Mouse (Mus musculus) neural tube, embryonic 11.5 days (tissue): ENCODE data around the gene Lamtor4. TPM values are rescaled to one million over a fixed set of nuclear protein-coding genes. Genes with fewer than 3 reads are reported as not detected.

ENCODE experiments used
- ATAC-seq: fragments of 200-750 bp; cut with Nextera tagmentation; 2 replicates; pipeline ENCODE4 v1.8.0; 2017; ENCODE audit warnings: moderate number of reproducible peaks, mild to moderate bottlenecking, moderate TSS enrichment, moderate library complexity; ENCODE audit not compliant: insufficient read depth, low FRiP score, low TSS enrichment
- DNase-seq: peaks from one replicate; pipeline ENCODE4 v3.0.0-alpha.2; 2015; ENCODE audit warnings: low spot score
- H3K27ac ChIP-seq: fragments of 300-500 bp; sonication (generic); 2 replicates; pipeline ENCODE4 v1.5.1; 2014; ENCODE audit warnings: low read depth, mild to moderate bottlenecking, low read length
- H3K27me3 ChIP-seq: fragments of 300-500 bp; sonication (generic); 2 replicates; pipeline ENCODE4 v1.6.1; 2014; ENCODE audit warnings: mild to moderate bottlenecking, low read length, mixed read lengths; ENCODE audit not compliant: control insufficient read depth, insufficient read depth
- H3K36me3 ChIP-seq: fragments of 300-500 bp; sonication (generic); 2 replicates; pipeline ENCODE4 v1.6.1; 2014; ENCODE audit warnings: mild to moderate bottlenecking, low read length, moderate library complexity, mixed read lengths; ENCODE audit not compliant: control insufficient read depth, insufficient read depth
- H3K4me1 ChIP-seq: fragments of 300-500 bp; sonication (generic); 2 replicates; pipeline ENCODE4 v1.6.1; 2014; ENCODE audit warnings: low read length, mixed read lengths; ENCODE audit not compliant: control insufficient read depth, insufficient read depth
- H3K4me2 ChIP-seq: fragments of 300-500 bp; sonication (generic); 2 replicates; pipeline ENCODE4 v1.6.1; 2014; ENCODE audit warnings: low read depth, mild to moderate bottlenecking, moderate library complexity
- H3K4me3 ChIP-seq: fragments of 300-500 bp; sonication (generic); 2 replicates; pipeline ENCODE4 v1.5.1; 2014; ENCODE audit warnings: low read depth, low read length
- H3K9ac ChIP-seq: fragments of 300-500 bp; sonication (generic); 2 replicates; pipeline ENCODE4 v1.6.1; 2014; ENCODE audit warnings: mild to moderate bottlenecking, low read length
- H3K9me3 ChIP-seq: fragments of 300-500 bp; sonication (generic); 2 replicates; pipeline ENCODE4 v1.6.1; 2016; ENCODE audit warnings: low read length; ENCODE audit not compliant: control insufficient read depth
- WGBS: fragments of 180-500 bp; shearing (Covaris S2); extraction: QIAGEN DNeasy Blood & Tissue Kit; methylation state at CpG from one replicate; pipeline ENCODE4 v1.1.7; 2014; 5-methylcytosine and 5-hydroxymethylcytosine counted together
- polyA plus RNA-seq: library from polyadenylated mRNA; unstranded; fragments of >200 nt; fragmentation: Nextera tagmentation; extraction: Ambion mirVana; gene quantifications from 2 replicates; pipeline ENCODE4 v1.2.1, GENCODE M21; 2014

Lamtor4 gene
- polyA plus RNA-seq, 1 experiment from 2014 or later, result 53.5 TPM

DNA sequence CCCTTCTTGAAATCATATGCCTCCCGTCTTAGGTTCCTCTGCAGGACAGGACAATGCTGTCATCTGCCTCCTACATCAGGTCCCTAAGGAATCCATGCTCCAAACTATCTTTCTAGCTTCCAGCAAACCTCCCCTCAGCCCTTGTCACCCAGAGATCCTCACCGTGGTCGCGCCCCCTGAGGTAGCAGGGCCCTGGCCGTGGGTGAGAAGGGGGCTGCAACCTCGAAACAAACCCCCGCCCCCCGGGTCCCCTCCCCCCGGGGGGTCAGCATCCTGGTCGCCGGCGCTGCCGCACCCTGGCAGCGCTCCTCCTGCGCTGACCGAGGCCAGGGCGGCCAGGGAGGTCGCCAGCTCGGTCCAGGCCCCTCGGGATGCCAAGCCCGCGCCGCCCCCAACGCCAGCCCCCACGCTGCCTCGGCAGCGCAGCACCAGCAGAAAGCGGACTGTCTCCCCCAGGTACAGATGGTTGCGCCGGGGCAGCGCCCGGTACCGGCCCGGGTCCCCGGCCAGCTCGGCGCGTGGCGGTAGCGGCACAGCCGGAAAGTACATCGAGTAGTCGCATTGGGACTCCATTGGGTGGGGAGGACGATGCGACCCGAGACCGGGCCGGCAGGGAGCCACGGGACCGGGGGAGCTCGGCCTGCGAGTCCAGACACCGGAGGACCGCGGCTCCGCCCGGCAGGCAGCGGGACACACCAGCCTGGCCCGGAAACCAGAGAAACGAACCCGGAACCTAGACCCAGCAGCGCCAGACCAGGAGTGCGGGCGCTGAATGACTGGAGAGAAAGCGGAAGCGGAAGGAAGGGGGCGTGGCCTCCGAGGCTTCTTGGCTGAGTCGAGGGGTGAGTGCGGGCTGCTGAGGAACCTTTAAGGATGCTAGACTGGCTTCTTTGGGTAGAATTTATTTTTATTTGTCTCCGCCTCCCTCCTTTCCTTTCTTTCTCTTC is 8.3 kb downstream of the Lamtor4 start, which contains the start of gene BC037034:
TSS of gene BC037034 (minus strand) at position 774 of the 947 bp plus-strand sequence.
- no peaks in the 10 kb centered on the region for H3K27me3 ChIP-seq
- peak within 1 kb of the TSS; percentile 87 for H3K9ac ChIP-seq
- no peaks in the 10 kb centered on the region for H3K9me3 ChIP-seq
- peak; percentile 90 for ATAC-seq
- H3K36me3 ChIP-seq, result peaks cover 17% of the 10 kb centered on the region
- H3K4me1 ChIP-seq, result peaks cover 15% of the 10 kb centered on the region
- H3K27ac ChIP-seq, result peak within 1 kb of the TSS; percentile 45
- H3K4me3 ChIP-seq, result peak within 1 kb of the TSS; percentile 89
- peak; percentile 89 for DNase-seq
- peak within 1 kb of the TSS; percentile 84 for H3K4me2 ChIP-seq
- under 1% methylated on average over 64 of the region's 71 CpGs for WGBS

DNA sequence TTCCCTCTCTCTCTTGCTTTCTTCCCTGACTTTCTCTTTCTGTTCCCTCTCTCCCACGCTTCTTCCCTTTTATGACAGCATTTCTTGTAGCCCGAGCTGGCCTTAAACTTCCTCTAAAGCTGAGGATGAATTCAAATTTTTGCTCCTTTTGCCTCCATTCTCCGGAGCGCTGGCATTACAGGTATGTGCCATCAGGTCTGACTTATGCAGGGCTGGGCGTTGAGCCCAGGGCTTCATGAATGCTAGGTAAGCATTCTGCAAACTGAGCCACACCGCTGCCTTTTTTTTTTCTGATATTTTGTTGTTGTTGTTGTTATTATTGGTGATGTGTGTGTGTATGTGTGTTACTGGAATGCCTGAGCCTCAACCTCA is 8.9 kb downstream of the Lamtor4 start:
- 13% methylated on average over 6 of the region's 6 CpGs for WGBS
- DNase-seq (no peak), ATAC-seq (no peak)
- peak overlapping the region; percentile 84 for H3K4me2 ChIP-seq
- peaks cover 15% of the 10 kb centered on the region for H3K36me3 ChIP-seq
- peak overlapping the region; percentile 87 for H3K9ac ChIP-seq
- H3K4me1 ChIP-seq, result peaks cover 15% of the 10 kb centered on the region
- H3K27ac ChIP-seq, result no peak overlapping the region
- no peaks in the 10 kb centered on the region for H3K9me3 ChIP-seq
- H3K4me3 ChIP-seq, result peak overlapping the region; percentile 89
- no peaks in the 10 kb centered on the region for H3K27me3 ChIP-seq

DNA sequence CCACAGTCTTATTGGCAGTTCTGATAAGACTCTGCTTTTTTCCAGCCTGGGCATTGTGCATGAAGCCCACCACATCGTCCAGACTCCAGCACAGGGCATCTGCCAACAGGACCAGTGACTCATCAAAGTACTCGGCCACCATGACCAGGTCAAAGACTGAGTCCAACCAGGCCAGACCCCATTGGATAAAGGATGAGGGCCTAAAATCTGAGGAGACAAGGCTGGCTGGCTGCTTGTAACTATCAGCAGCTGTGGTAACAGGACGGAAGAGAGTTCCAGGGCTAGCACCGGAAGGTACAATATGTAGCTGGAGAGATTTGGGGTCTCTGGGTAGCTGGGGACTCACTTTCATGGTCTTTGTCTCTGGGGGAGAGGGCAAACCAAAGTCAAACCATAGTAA is 10.4 kb downstream of the Lamtor4 start:
- DNase-seq (no peak), ATAC-seq (no peak)
- Histone ChIP-seq H3K9ac (no peak overlapping the region), H3K27ac (no peak overlapping the region), H3K36me3 (peaks cover 8% of the 10 kb centered on the region; the same call in 1 of the 2 replicates), H3K27me3 (no peaks in the 10 kb centered on the region), H3K4me2 (no peak overlapping the region), H3K4me1 (peaks cover 15% of the 10 kb centered on the region), H3K4me3 (no peak overlapping the region), H3K9me3 (no peaks in the 10 kb centered on the region)
- 93% methylated on average over 4 of the region's 4 CpGs for WGBS

DNA sequence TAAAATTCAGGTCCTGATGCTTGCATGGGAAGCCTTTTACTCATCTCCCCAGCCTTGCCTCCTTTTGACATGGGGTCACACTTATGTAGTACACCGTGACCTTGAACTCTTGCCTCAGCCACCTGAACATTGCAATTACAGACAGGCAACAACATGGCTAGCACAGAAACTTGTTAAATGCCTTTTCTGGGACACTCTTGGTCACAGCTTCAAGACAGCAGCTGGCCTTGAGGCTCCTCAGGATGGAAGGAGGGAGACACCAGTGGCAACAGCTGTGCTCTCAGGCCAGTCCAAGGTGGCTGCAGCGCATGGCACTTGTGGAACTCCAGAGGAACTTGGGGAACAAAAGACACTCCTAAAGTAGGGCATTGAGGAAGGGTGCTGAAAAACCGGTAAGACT is 11.8 kb downstream of the Lamtor4 start:
- Histone ChIP-seq H3K9me3 (no peaks in the 10 kb centered on the region), H3K4me2 (no peak overlapping the region), H3K4me1 (peaks cover 17% of the 10 kb centered on the region), H3K36me3 (no peaks in the 10 kb centered on the region; the same call in 1 of the 2 replicates), H3K27me3 (no peaks in the 10 kb centered on the region), H3K4me3 (no peak overlapping the region), H3K9ac (no peak overlapping the region), H3K27ac (no peak overlapping the region)
- no peak for ATAC-seq
- 86% methylated on average over 3 of the region's 3 CpGs for WGBS
- no peak for DNase-seq

DNA sequence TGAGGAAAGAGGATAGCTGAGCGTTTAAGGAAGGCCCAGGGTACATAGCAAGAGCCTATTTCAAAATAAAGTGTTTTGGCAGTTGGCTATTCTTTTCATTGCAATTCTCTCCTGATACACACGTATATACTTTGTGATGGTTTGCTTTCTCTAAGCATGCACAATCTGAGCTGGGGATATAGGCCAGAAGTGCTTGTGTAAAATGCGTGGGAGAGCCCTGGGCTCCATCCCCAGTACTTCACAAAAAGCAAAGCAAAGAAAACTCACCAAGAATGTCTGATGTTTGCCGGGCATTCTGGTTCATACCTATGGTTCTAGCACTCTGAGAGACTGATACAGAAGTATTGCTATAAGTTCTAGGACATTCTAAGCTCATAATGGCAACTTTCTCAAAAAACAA is 13.7 kb downstream of the Lamtor4 start:
- Histone ChIP-seq H3K36me3 (no peaks in the 10 kb centered on the region), H3K4me1 (peaks cover 9% of the 10 kb centered on the region; the same call in 1 of the 2 replicates), H3K4me2 (no peak overlapping the region), H3K27ac (no peak overlapping the region), H3K4me3 (no peak overlapping the region), H3K9me3 (no peaks in the 10 kb centered on the region), H3K9ac (no peak overlapping the region), H3K27me3 (no peaks in the 10 kb centered on the region)
- 80% methylated on average over 4 of the region's 4 CpGs for WGBS
- ATAC-seq (no peak), DNase-seq (no peak)

DNA sequence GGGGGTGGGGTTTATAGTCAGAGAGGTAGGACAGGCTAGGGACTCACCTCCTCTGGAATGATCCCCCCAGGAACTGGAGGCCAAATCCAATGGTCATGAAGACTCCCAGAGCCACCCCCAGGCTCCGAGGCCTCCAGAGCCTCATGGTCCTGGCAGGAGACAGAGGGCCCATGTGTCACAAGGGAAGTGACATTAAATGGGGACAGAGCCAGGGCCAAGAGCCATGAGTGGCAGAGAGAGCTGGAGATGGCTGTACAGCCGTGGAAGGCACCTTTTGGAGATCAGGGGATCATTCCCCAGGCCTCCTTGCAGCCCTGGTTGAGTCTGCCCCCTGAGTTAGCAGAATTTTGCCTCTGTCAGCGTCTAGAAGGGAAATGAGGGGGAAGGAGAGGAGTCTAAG is 15.9 kb downstream of the Lamtor4 start:
- H3K36me3 ChIP-seq, result no peaks in the 10 kb centered on the region
- 53% methylated on average over 3 of the region's 3 CpGs for WGBS
- no peaks in the 10 kb centered on the region for H3K27me3 ChIP-seq
- H3K4me1 ChIP-seq, result peaks cover 14% of the 10 kb centered on the region
- H3K27ac ChIP-seq, result no peak overlapping the region
- H3K4me2 ChIP-seq, result no peak overlapping the region; the same call in 1 of the 2 replicates
- no peak for ATAC-seq
- no peak overlapping the region for H3K4me3 ChIP-seq
- H3K9me3 ChIP-seq, result no peaks in the 10 kb centered on the region
- DNase-seq, result no peak
- no peak overlapping the region for H3K9ac ChIP-seq

DNA sequence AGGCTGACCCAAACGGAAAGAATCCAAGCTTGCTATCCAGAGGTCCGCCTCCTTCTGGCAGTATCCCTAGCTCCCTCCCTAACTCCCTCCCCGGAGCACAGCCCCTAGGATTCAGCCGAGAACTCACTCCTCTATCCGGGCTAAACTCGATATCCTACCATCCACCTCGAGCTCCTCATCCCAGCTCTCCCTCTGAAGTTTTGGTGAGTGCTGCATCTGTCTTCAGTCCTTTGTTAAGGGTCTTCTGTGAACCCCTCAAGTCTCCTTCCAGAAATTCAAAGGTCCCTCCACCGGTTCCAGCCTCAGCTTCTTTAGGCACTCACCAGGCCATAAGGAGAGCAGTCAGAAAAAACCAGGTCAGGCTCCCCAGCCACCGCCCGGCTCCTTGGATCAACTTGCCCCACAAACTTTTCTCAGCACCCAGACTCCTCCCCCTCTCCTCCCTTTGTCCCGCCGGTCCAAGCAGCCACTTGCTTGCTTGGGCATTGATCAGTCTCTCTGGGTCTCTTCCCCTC is 17.2 kb downstream of the Lamtor4 start, which contains the start of gene Gal3st4:
TSS of gene Gal3st4 (minus strand) at position 432 of the 515 bp plus-strand sequence.
- Histone ChIP-seq H3K4me1 (peaks cover 26% of the 10 kb centered on the region), H3K27ac (no peak within 1 kb of the TSS; the same call in 1 of the 2 replicates), H3K27me3 (no peaks in the 10 kb centered on the region), H3K9ac (peak within 1 kb of the TSS; percentile 64), H3K9me3 (no peaks in the 10 kb centered on the region), H3K36me3 (peaks cover 2% of the 10 kb centered on the region; the same call in 1 of the 2 replicates), H3K4me2 (peak within 1 kb of the TSS; percentile 37), H3K4me3 (peak within 1 kb of the TSS; percentile 19)
- DNase-seq (peak; percentile 53), ATAC-seq (peak; percentile 46; the same call in 1 of the 2 replicates)
- 2% methylated on average over 12 of the region's 12 CpGs for WGBS

DNA sequence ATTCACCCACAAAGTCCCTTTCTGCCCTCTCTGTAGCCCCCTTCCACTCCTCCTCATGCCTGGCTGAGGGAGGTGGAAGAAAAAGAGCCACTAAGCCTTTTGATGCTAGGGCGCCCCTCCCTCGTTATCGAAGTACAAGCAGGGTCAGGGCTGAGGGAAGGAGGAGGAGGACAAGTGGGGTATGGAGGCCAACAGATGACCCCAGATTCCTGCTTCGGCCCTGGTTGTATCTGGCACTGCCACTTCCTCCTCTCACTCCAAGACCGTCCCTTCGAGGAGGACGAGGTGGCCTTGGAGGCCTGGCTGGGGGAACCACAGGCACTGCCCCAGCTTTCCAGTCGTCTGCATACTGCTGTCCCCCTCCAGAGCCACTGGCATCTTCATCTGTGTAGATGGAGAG is 18.9 kb downstream of the Lamtor4 start:
- DNase-seq, result no peak
- no peak overlapping the region for H3K4me3 ChIP-seq

More for the DNA sequence above, 18.9 kb downstream of the Lamtor4 start:
- Histone ChIP-seq H3K4me1 (peaks cover 39% of the 10 kb centered on the region), H3K9ac (no peak overlapping the region), H3K36me3 (peaks cover 4% of the 10 kb centered on the region), H3K9me3 (no peaks in the 10 kb centered on the region), H3K27ac (no peak overlapping the region), H3K27me3 (no peaks in the 10 kb centered on the region), H3K4me2 (no peak overlapping the region)
- 71% methylated on average over 8 of the region's 8 CpGs for WGBS
- no peak for ATAC-seq
